Mouse (Mus musculus) layer of hippocampus, adult 8-10 months (tissue): ENCODE results near the gene Cct3. TPM values are rescaled to one million over a fixed set of nuclear protein-coding genes. Genes with fewer than 3 reads are reported as not detected.
"Not testable (repeated sequence)": the region's sequence is repeated elsewhere in the genome, so short reads cannot be mapped to it uniquely, and the experiment has no call there.

Source experiments
- DNase-seq, 2 experiments: peaks; one replicate each; pipeline ENCODE4 v3.0.0; 2022; ENCODE audit warnings: low spot score in 2 of 2
- total RNA-seq, 4 experiments: library from RNA; stranded (reverse); gene quantifications; 2 replicates each; pipeline ENCODE4 v1.2.4; 2022

The Cct3 gene
- 100 to 1,000 TPM; 172 to 207 (median 187) TPM for total RNA-seq

GRCm38 (mm10) chr3:88296561-88297318, at the start of gene Cct3, which contains the start of gene Tsacc:
Cct3 (plus strand) TSS chr3:88297116.
Tsacc (minus strand) TSS chr3:88296999.
- peak; percentile 95 to 98 for DNase-seq

DNA sequence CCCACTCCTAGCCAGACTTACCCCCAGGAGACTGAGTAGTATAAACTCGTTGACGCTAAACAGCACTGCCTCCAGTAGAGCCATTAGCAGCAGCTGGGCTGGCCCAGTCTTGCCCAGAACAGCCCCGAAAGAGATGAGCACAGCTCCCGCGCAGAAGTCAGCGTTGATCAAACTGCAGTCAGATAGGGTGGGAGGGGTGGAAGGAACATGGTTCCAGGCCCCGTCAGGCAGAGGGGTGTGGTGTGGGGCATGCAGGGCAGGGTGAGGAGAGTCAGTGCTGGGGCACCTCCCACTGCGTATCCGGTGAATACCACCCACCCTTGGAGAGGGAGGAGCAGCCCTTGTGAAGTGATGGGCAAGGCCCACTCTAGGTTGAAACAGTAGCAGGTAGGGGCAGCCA, 49.2 kb upstream of the Cct3 start:
- DNase-seq: no peak

- no peak for DNase-seq
Observed at GRCm38 (mm10) chr3:88248406-88248805, 48.5 kb upstream of the Cct3 start.

GRCm38 (mm10) chr3:88252739-88253138, 44.2 kb upstream of the Cct3 start:
- no peak for DNase-seq

- no peak for DNase-seq
Observed at GRCm38 (mm10) chr3:88254268-88254926, 42.5 kb upstream of the Cct3 start, which contains the start of gene Rhbg. Rhbg (minus strand) TSS chr3:88254709.

- DNase-seq: no peak
Observed at GRCm38 (mm10) chr3:88255950-88256349, 41.0 kb upstream of the Cct3 start.

DNA sequence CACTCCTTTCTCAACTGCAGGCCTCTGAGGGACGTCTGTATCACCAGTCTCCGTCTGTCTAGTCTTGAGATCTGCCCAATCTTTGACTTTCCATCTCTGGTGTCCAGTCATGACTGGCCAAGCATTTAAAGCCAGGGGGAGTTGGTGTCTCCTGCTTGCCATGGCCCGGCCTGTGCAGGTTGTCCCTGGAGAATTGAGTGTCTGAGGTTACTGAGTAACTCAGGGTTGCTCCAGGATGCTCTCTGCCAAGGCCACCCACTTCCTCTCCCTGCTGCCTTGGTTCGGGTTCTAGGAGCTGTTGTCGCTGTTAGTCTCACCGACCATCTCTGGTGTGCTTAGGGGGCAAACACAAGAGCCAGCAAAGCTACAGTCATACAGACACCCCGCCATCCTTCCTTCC, 40.5 kb upstream of the Cct3 start:
- no peak for DNase-seq

DNA sequence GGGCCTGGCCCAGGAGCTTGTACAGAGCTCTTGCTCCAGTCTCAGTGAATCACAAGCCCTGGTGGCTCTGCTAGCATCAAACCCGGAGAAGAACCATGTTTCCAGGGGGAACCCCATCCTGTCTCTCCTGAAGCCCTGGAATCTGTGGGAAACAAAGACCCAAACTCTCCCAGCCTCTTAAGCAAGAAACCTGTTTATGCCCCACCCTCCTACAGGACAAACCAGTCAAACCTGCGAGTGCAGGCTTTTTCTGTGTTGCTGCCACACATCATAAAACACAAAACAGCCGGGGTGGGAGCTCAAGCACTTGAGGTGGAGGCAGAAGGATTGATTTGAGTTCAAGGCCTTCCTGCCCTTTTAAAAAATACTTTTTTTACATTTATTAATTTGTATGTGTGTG, 34.6 kb upstream of the Cct3 start:
- no peak for DNase-seq

GRCm38 (mm10) chr3:88268014-88268413, 28.9 kb upstream of the Cct3 start:
- not testable (repeated sequence) for DNase-seq

DNA sequence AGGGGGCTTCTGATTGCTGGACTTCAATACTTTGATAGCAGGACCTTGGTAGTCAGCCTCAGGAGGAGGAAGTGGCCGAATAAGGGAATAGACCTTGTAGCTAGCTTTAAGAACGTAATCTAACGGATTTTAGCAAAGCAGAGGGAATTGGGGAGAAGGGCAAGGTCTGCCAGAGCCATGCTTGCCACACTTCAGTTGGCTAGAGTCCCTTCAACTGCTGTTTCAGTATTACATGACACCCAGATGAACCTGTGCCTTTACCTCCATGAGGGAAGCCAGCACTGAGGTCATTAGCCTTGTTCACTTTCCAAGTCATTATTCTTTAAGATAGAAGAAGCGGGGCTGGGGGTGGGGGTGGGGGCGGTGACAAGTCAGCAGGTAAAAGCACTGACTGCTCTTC, 27.9 kb upstream of the Cct3 start:
- DNase-seq: no peak

GRCm38 (mm10) chr3:88271298-88271697, 25.6 kb upstream of the Cct3 start:
- DNase-seq: not testable (repeated sequence)

- no peak for DNase-seq
Observed at GRCm38 (mm10) chr3:88271859-88272258, 25.1 kb upstream of the Cct3 start.

DNA sequence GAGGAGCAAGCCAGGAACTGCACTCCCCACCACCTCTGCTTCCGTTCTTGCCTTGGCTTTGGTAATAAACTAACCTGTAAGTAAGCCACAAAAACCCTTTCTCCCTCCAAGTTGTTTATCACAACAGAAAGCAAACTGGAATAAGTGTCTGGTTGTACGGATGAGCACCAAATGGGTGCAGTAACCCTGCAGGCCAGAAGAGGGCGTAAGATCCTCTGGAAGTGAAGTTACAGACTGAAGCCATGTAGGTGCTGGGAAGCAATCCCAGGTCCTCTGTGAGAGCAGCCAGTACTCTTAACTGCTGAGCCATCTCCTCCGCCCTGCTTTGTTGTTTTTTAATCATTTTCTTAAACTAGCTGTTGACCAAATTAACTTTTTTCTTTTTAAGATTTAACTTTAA, 22.9 kb upstream of the Cct3 start:
- no peak for DNase-seq

GRCm38 (mm10) chr3:88276121-88276520, 20.8 kb upstream of the Cct3 start:
- DNase-seq: no peak

GRCm38 (mm10) chr3:88276529-88277143, 20.3 kb upstream of the Cct3 start:
- peak in 1 of 2 experiments; percentile 38 for DNase-seq

DNA sequence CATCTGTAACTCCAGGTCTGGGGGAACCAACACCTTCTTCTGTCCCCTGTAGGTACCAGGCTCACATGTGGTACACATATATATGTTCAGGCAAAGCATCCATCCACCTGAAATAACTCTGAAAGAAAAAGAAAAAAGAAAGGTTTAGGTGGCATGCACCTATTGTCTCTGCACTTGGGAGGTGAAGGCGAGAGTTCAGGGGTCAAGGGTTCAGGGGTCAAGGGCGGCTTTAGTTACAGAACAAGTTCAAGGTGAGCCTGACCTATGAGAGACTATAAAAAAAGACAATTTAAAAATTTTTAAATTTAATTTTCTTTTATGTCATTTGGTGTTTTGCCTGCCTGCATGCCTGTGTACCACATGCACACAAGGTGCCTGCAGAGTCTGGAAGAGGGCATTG, 16.9 kb upstream of the Cct3 start:
- DNase-seq: no peak

- not testable (repeated sequence) for DNase-seq
Observed at GRCm38 (mm10) chr3:88281141-88281916, 15.6 kb upstream of the Cct3 start.

GRCm38 (mm10) chr3:88284815-88285564, 11.9 kb upstream of the Cct3 start:
- not testable (repeated sequence) for DNase-seq

GRCm38 (mm10) chr3:88285565-88285895, 11.4 kb upstream of the Cct3 start:
- not testable (repeated sequence) for DNase-seq

- no peak for DNase-seq
Observed at GRCm38 (mm10) chr3:88287110-88287509, 9.8 kb upstream of the Cct3 start, which contains the start of gene Gm38392. Gm38392 (minus strand) TSS chr3:88287210.
